In the genomic region with DNA sequence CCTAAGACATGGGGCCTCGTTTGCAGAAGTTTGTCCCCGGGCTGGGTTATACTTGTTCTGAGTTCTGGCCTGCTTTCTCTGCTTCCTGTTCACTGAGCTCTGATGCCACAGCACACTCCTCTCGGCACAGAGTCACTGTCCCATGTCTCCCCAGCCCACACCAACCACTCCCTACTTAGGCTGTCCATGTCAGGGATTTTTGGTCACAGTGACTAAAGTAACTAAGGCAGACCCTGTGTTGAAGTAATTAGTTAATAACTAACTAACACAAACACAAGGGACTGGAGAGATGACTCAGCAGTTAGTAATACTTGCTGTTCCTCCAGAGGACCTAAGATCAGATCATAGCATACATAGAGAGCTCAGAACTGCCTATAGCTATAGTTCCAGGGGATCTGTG, we compare ENCODE assay signal across 19 mouse cellular contexts. TPM values are rescaled to one million over a fixed set of nuclear protein-coding genes. Genes with fewer than 3 reads are reported as not detected.
DNase-seq lines count a peak whose midpoint lies in the region; ATAC-seq lines count a peak whose summit lies in the region.
"Had no signal": no experiment of that assay in that cellular context is flagged by ENCODE, and none has a peak within 500 bp of the region (broad histone marks: within the 10 kb centered on the region; RNA-seq: fewer than 3 reads in every experiment).

No protein-coding gene starts in this region.

- 0 out of 2 replicates have a peak, but pooled peaks cover 6% of the 10 kb centered on the region for H3K4me1 ChIP-seq in liver, embryonic 13.5 days (replicated peaks)
- peaks cover 4% of the 10 kb centered on the region; the same call in 1 of the 2 replicates for H3K4me1 ChIP-seq in stomach, embryonic 15.5 days
- no peaks in the 10 kb centered on the region for H3K4me1 ChIP-seq in forebrain, embryonic 11.5 days (replicated peaks; ENCODE audit: control insufficient read depth, insufficient read depth, low read length)
- H3K4me1 ChIP-seq: midbrain, embryonic 13.5 days had no signal

- ATAC-seq in granulocyte monocyte progenitor cell, adult 5-6 weeks (replicated peaks; ENCODE audit: poor library complexity, severe bottlenecking), result peak; percentile 49
- peak; percentile 71 for ATAC-seq in liver, embryonic 13.5 days (ENCODE audit: low read depth)
- peak; percentile 78; the same call in 1 of the 2 replicates for ATAC-seq in stomach, embryonic 15.5 days (ENCODE audit: insufficient read depth, low FRiP score, low read depth)
- no peak for ATAC-seq in activated CD4-positive, CD25-positive, alpha-beta regulatory T cell, adult 4 months
- ATAC-seq in forebrain, embryonic 11.5 days (replicated peaks; ENCODE audit: low FRiP score), result no peak
- ATAC-seq: forebrain, postnatal 0 days; midbrain, embryonic 13.5 days had no signal

- no peaks in the 10 kb centered on the region for H3K36me3 ChIP-seq in liver, embryonic 13.5 days
- no peaks in the 10 kb centered on the region for H3K36me3 ChIP-seq in stomach, embryonic 15.5 days
- H3K36me3 ChIP-seq in forebrain, embryonic 11.5 days (ENCODE audit: control insufficient read depth, insufficient read depth, low read length), result no peaks in the 10 kb centered on the region
- H3K36me3 ChIP-seq: embryonic facial prominence, embryonic 13.5 days; midbrain, embryonic 13.5 days; neural tube, embryonic 15.5 days had no signal

- H3K27ac ChIP-seq in liver, embryonic 13.5 days, result peak overlapping the region; percentile 25
- no peak overlapping the region for H3K27ac ChIP-seq in stomach, embryonic 15.5 days
- no peak overlapping the region for H3K27ac ChIP-seq in forebrain, embryonic 11.5 days (ENCODE audit: low read depth, low read length)
- H3K27ac ChIP-seq: embryonic facial prominence, embryonic 13.5 days; midbrain, embryonic 13.5 days; neural tube, embryonic 15.5 days had no signal

- no peak overlapping the region for H3K9ac ChIP-seq in liver, embryonic 13.5 days
- H3K9ac ChIP-seq in stomach, embryonic 15.5 days, result no peak overlapping the region
- H3K9ac ChIP-seq in forebrain, embryonic 11.5 days (ENCODE audit: low read length), result no peak overlapping the region
- H3K9ac ChIP-seq: embryonic facial prominence, embryonic 13.5 days; forebrain, postnatal 0 days; midbrain, embryonic 13.5 days; neural tube, embryonic 15.5 days had no signal

- no peaks in the 10 kb centered on the region for H3K27me3 ChIP-seq in liver, embryonic 13.5 days
- no peaks in the 10 kb centered on the region for H3K27me3 ChIP-seq in stomach, embryonic 15.5 days (replicated peaks)
- H3K27me3 ChIP-seq in forebrain, embryonic 11.5 days (ENCODE audit: control insufficient read depth, insufficient read depth, low read length), result no peaks in the 10 kb centered on the region
- H3K27me3 ChIP-seq: embryonic facial prominence, embryonic 13.5 days; midbrain, embryonic 13.5 days; neural tube, embryonic 15.5 days had no signal

- H3K4me2 ChIP-seq in liver, embryonic 13.5 days, result no peak overlapping the region
- no peak overlapping the region for H3K4me2 ChIP-seq in stomach, embryonic 15.5 days
- no peak overlapping the region for H3K4me2 ChIP-seq in forebrain, embryonic 11.5 days (ENCODE audit: low read depth, low read length, severe bottlenecking)
- H3K4me2 ChIP-seq: embryonic facial prominence, embryonic 13.5 days; midbrain, embryonic 13.5 days; neural tube, embryonic 15.5 days had no signal

- no peaks in the 10 kb centered on the region for H3K9me3 ChIP-seq in liver, embryonic 13.5 days (replicated peaks)
- no peaks in the 10 kb centered on the region for H3K9me3 ChIP-seq in stomach, embryonic 15.5 days
- H3K9me3 ChIP-seq in forebrain, embryonic 11.5 days (ENCODE audit: control insufficient read depth, low read length), result no peaks in the 10 kb centered on the region
- H3K9me3 ChIP-seq: embryonic facial prominence, embryonic 13.5 days; midbrain, embryonic 13.5 days; neural tube, embryonic 15.5 days had no signal

- WGBS in liver, embryonic 13.5 days (ENCODE audit: insufficient replicate concordance), result 20% methylated on average over 3 of the region's 3 CpGs
- WGBS in stomach, embryonic 15.5 days, result 63% methylated on average over 3 of the region's 3 CpGs
- WGBS in forebrain, embryonic 11.5 days, result 77% methylated on average over 3 of the region's 3 CpGs

- H3K4me3 ChIP-seq in liver, embryonic 13.5 days (replicated peaks), result no peak overlapping the region
- H3K4me3 ChIP-seq in stomach, embryonic 15.5 days (replicated peaks), result no peak overlapping the region
- no peak overlapping the region for H3K4me3 ChIP-seq in forebrain, embryonic 11.5 days (ENCODE audit: low read depth, low read length)
- H3K4me3 ChIP-seq: embryonic facial prominence, embryonic 13.5 days; midbrain, embryonic 13.5 days; neural tube, embryonic 15.5 days had no signal

- peak; percentile 17 to 38 for DNase-seq in lung, adult 18-20 months
- no peak for DNase-seq in lung, postnatal 10 days
- no peak for DNase-seq in liver, embryonic 13.5 days
- no peak for DNase-seq in forebrain, embryonic 11.5 days (ENCODE audit: low spot score)
- no peak for DNase-seq in adrenal gland, adult 8-10 months
- DNase-seq: cerebellum, adult 8-10 months; forebrain, postnatal 0 days; right cerebral cortex, postnatal 14 days; thymus, adult 2 months had no signal

RNA-seq across cellular contexts. Expression of a gene that starts 8.7 kb away (rescaled TPM):
- total RNA-seq in granulocyte monocyte progenitor cell, adult 5-6 weeks (2014; fragmentation: Nextera tagmentation), result 1.4 and 7.8 TPM in 2 replicates
- total RNA-seq in granulocyte monocyte progenitor cell, adult 5-6 weeks (2017), result 0.77 and 2.2 TPM in 2 replicates
- polyA plus RNA-seq in liver, embryonic 13.5 days (2015; fragmentation: Nextera tagmentation; extraction: Ambion mirVana), result 4.2 and 4.9 TPM in 2 replicates
- 29.5 and 32.1 TPM in 2 replicates for polyA plus RNA-seq in stomach, embryonic 15.5 days (2015; fragmentation: Nextera tagmentation; extraction: Ambion mirVana)
- polyA plus RNA-seq in activated CD4-positive, CD25-positive, alpha-beta regulatory T cell, adult 4 months (2017; shearing (Covaris generic)), result 1 to 10 TPM; 2.9 to 5.0 TPM
- 18.9 and 20.0 TPM in 2 replicates for polyA plus RNA-seq in forebrain, embryonic 11.5 days (2014; fragmentation: Nextera tagmentation; extraction: Ambion mirVana)
- total RNA-seq in adrenal gland, adult 8-10 months (2022), result 10 to 100 TPM; 28.5 to 53.9 (median 39.7) TPM

RNA-seq across cellular contexts. Expression of a gene that starts 14.1 kb away (rescaled TPM):
- total RNA-seq in granulocyte monocyte progenitor cell, adult 5-6 weeks (2014; fragmentation: Nextera tagmentation), result not detected in 2 replicates
- not detected in 2 replicates for total RNA-seq in granulocyte monocyte progenitor cell, adult 5-6 weeks (2017)
- 0.13 and 0.23 TPM in 2 replicates for polyA plus RNA-seq in liver, embryonic 13.5 days (2015; fragmentation: Nextera tagmentation; extraction: Ambion mirVana)
- 0.39 and 0.73 TPM in 2 replicates for polyA plus RNA-seq in stomach, embryonic 15.5 days (2015; fragmentation: Nextera tagmentation; extraction: Ambion mirVana)
- not detected for polyA plus RNA-seq in activated CD4-positive, CD25-positive, alpha-beta regulatory T cell, adult 4 months (2017; shearing (Covaris generic))
- polyA plus RNA-seq in forebrain, embryonic 11.5 days (2014; fragmentation: Nextera tagmentation; extraction: Ambion mirVana), result 0.56 TPM in 1 of 2 replicates, not detected in the other
- under 1 TPM in 1 of 4 experiments, not detected in 3; 0.38 TPM for total RNA-seq in adrenal gland, adult 8-10 months (2022)
- total RNA-seq: adrenal gland, postnatal 4 days; forebrain, postnatal 0 days; gastrocnemius, postnatal 4 days; heart, postnatal 25 days; left cerebral cortex, postnatal 36 days had no signal
- polyA plus RNA-seq: forebrain, postnatal 0 days; midbrain, embryonic 13.5 days; neural tube, embryonic 15.5 days; thymus, adult 2 months had no signal

Comparison
In these comparisons a context has a peak if more than half of its experiments do, and no peak if none do; other contexts are left out.
1. DNase-seq: peak in lung, adult 18-20 months (2 of 2); none in lung, postnatal 10 days (single experiment), liver, embryonic 13.5 days (single experiment), forebrain, embryonic 11.5 days (single experiment) and adrenal gland, adult 8-10 months (single experiment).
2. ATAC-seq: peak in granulocyte monocyte progenitor cell, adult 5-6 weeks (single experiment), liver, embryonic 13.5 days (single experiment) and stomach, embryonic 15.5 days (single experiment); none in activated CD4-positive, CD25-positive, alpha-beta regulatory T cell, adult 4 months (single experiment) and forebrain, embryonic 11.5 days (single experiment).